Mouse (Mus musculus) cerebellum, adult 18-20 months (tissue): ENCODE measurements at regions not wholly inside any gene's neighbourhood (a gene's known extent, or its start where the extent isn't known, plus 50 kb on each side); places are given as distances from the start of the nearest gene placed in this dataset.

Experiments
- DNase-seq, 2 experiments: peaks; one replicate each; pipeline ENCODE4 v3.0.0; 2021

DNA sequence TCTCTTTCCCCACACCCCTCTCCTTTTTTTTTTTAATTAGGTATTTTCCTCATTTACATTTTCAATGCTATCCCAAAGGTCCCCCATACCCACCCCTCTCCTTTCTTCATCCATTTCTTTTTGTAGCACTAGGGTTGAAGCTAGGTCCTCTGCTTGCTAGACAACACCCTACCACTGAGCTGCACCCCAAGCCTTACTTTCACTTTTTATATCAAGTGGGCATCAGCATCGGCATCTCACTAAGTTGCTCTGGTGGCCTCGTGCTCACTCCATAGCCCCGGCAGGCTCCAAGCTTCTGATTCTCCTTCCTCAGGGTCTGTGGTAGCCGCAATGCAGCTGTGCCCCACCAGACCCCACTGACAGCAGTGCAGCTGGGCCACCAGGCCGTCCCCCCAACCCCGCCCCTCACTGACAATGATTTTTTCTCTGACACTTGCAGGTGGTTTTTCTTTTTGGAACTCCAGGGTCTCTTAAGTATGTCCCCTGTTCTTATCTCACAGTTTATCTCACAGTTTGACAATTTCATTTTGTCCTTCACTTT lies 77.5 kb downstream of the Nufip1 start:
- DNase-seq: no peak

DNA sequence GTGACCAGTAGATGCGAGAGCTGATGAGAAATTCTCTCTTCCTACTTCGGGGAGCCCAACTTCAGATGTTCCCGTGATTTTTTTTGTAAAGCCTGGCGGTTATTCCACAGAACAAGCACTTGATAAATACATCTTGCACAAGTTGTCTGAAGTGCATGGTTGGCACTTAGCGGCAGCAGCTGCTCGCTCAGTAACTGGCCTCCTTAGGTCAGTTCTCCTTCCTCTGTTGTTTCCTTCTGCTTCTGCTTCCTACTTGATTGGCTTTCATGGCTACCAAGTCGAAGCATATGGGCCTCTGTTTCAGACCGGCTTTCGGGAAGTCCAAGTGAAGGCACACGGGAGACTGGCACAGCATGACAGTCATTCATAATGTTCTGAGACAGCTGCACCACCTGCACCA lies 84.6 kb downstream of the Nufip1 start:
- no peak for DNase-seq

DNA sequence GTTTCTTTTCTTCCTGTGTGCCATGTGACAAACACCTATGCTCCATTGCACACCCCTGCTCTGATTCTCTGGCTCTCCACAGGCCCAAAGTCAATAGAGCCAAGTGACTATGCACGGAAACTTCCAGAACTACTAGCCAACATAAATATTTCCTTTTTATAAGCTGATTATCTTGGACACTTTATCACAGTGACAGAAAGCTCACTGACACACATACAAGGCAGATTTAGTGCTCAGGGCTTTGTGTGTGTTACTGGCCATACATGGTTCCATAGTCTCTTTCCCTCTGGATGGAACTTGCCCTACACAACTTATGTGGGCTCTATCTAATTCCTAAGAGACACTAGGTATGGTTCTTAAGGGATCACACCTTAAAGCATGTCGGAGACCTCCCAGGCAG lies 86.7 kb downstream of the Nufip1 start:
- DNase-seq: no peak

- DNase-seq: no peak
These were observed 87.7 kb downstream of the Nufip1 start for GRCm38 (mm10) chr14:76198406-76198805.

DNA sequence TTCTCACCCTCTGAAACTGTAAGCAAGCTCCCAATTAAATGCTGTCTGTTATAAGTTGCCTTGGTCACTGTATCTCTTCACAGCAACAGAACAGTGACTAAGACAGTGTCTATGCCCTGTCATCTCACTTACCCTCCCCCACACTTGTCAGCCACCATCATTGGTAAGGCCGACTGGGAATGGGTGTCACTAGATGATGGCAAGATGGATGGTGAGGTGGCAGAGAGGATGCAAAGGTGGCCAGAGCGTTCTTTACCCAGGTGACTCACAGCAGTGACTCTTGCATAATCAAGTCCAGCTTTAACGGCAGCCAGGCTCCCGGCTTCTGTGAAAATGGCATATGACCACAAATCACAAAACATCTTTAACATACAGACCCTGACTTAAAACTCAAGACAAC lies 91.9 kb downstream of the Nufip1 start:
- DNase-seq: no peak

GRCm38 (mm10) chr14:76203135-76203534 lies 92.4 kb downstream of the Nufip1 start:
- DNase-seq: no peak

DNA sequence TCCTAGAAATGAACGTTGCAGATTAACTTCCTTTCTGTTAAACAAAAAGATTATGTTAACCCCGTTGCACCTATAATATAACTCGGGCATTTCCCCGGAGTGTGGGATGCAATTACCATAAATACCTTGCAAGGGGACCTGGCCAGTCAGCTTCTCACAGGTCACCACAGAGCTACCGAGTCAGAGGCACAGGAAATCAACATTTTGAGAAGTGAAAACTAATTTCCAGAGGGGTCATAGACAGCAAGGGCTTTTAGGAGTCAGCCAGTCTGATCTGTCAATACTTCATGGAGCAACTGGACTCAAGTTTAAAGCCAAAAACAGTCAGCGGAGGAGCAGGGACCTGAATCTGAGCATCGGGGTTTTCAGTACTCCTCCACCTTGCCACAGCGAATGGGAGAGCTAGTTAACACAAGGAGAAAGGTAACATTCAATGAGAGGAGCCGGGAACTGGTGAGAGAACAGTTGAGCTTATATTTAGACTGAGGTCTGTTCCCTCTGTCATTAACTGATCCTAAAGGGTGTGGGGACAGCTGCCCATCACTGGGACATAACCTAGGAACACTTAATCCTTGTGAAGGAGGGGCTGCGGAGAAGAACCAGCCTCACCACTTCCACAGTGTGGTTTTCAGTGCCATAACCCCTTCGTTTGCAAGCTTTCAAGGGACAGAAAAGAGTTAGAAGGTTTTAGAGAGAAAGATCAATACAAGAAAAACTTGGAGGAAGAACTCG lies 105.9 kb downstream of the Nufip1 start:
- no peak for DNase-seq

- no peak for DNase-seq
These were observed 106.4 kb downstream of the Nufip1 start for GRCm38 (mm10) chr14:76217178-76217500.

- DNase-seq: no peak
These were observed 107.0 kb downstream of the Nufip1 start for GRCm38 (mm10) chr14:76217571-76218256.

DNA sequence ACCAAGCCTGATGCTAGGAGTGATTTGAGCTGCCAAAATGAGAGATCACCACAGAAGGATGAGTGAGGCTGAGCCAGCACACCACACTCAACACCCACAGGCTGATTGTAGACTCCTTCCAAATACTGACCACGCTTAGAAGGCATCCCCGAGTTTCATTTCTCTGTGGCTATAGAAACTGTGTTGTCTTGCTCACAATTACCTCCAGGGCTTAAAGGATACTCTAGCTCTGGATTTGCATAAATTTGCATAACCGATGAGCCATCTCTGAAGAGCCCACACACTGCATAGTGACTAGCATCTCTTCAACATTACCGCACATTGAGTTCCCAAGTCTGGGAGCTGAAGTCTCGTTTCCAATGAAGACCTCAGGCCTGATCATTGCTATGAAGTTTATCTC lies 110.3 kb downstream of the Nufip1 start:
- DNase-seq: no peak

GRCm38 (mm10) chr14:76221617-76222319 lies 111.1 kb downstream of the Nufip1 start:
- no peak for DNase-seq

DNA sequence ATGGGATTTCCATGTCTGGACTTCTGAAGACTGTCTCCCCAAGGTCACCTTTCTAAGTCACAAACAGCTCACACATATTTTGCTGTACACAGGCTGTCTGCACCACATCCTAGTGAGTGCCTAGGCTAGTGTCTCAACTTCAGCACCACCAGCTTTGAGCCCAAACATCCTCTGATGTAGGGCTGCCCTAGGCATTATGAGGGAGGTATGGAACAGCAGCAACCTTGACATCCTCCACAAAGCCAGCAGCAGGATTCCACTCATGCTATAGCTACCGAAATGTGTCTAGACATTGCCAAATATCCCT lies 111.6 kb downstream of the Nufip1 start:
- DNase-seq: no peak

- no peak for DNase-seq
These were observed 112.5 kb downstream of the Nufip1 start for GRCm38 (mm10) chr14:76223036-76223650.

DNA sequence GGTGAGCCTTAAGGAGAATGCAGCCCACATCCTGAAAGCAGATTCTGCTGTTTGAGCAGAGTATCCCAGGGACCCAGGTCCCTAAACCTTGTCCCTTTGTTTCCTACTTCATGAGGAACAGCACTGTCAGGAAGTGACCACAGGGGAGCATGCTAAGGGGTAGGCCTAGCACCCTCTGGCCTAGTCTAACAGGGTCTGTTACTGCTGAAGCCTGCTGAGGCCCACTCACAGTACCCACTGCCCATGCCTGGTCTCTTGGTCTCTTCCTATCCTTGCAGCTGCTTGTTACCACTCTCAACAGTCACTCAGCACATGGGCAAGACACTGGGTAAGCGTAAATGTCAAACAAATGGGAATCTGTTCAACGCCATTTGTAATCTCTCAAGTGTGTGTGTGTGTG lies 113.2 kb downstream of the Nufip1 start:
- DNase-seq: no peak

- DNase-seq: no peak
These were observed 114.8 kb downstream of the Nufip1 start for GRCm38 (mm10) chr14:76225532-76225931.

GRCm38 (mm10) chr14:76226621-76227297 lies 116.1 kb downstream of the Nufip1 start:
- no peak for DNase-seq

- DNase-seq: no peak
These were observed 118.4 kb downstream of the Nufip1 start for GRCm38 (mm10) chr14:76228968-76229555.

DNA sequence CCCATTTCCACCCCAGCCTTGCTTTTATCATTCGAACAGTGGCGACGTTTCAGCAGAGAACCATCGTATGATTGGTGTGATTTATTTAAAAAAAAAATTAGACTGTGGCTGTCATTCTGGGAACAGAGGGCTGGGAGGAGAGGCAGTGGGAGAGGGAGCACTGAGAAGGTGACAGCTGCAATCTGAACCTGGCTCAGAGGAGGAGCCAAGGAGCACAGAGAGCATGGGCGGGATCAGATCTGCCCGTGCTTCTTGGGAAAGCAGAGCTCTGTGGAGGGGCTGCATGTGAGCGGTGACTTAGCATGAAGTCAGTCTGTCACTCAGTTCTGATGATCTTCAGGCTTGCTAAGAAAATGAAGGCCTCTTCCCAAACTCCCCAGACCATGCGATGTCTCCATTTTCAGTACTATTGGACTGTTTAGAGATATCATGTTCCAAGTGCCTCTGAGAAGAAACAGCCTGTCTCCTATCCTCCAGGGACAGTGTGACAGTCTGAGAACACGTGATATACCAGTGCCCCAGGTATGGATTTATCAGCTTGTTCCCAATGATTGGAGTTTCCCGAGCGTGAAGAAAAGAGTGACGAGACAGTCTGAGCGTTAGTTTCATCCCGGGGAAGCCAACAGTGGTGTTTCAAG lies 129.3 kb downstream of the Nufip1 start:
- no peak for DNase-seq

DNA sequence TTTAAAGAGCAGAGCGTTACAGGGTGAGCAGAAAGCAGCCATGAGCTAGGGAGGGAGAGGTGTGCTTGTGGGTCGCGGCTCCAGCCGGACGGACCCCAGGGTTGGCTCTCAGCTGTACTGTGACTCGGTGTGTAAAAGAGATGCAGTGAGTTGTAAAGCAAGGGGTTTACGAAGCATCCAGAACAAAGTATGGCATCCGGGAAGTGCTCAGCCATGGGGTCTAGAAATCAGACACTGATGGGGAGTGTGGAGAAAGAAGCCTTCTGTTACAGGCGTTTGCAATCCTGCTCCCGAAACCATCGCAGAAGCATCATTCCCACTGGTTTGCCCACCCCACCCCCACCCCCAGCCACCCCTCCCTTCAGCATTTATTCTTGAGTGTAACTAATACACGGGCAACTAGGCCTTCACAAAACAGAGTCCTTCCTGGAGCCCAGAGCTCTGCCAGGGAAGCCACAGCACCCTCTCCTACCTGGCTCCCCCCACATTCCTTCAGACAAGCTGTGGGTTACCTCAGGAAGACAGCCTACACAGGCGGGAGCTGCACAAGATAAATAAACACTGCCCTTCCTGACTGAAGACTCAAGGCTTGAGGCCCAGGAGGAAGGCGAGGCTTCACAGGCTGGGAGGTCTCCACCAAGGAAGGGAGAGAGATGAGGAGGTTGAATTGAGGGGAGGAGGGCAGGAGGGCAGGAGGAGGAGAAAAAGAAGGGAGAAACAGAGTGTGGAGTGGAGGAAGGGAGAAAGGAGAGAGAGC lies 133.1 kb downstream of the Nufip1 start:
- DNase-seq: no peak

- no peak for DNase-seq
These were observed 133.8 kb downstream of the Nufip1 start for GRCm38 (mm10) chr14:76244338-76245062.

- peak; percentile 22 to 24 for DNase-seq
These were observed 134.3 kb downstream of the Nufip1 start for GRCm38 (mm10) chr14:76245063-76245396.
